Comparison of ENCODE assay signal across 9 mouse cellular contexts in the genomic region with DNA sequence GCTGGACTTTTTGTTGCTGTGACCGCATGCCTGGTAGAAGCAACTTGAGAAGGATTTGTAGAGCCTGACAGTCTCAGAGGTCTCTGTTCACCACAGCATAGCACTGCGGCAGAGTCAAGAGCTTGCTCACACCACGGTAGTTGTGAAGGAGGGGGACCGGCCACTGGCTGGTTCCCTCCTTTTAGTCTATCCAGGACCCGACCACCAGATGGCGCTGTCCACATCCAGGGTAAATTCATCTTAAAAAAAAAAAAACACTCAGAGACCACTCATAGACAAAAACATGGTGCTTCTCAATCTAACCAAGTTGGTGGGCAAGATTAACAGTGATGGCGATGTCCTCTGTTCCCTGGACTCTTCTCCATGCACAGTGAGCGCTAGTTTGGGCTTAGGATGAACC. TPM values are rescaled to one million over a fixed set of nuclear protein-coding genes. Genes with fewer than 3 reads are reported as not detected.
A peak's percentile ranks its signal among the peaks of the same experiment; 100 is the strongest.
DNase-seq lines count a peak whose midpoint lies in the region; TF ChIP-seq lines count a peak whose summit lies in the region.
"Had no signal": no experiment of that assay in that cellular context is flagged by ENCODE, and none has a peak within 500 bp of the region (broad histone marks: within the 10 kb centered on the region; RNA-seq: fewer than 3 reads in every experiment).

No protein-coding gene starts in this region.

- WGBS in lung, adult 2 months: 65% methylated on average over 8 of the region's 8 CpGs

- no peaks in the 10 kb centered on the region for H3K27me3 ChIP-seq in splenic B cell, adult 2 months (ENCODE audit: control insufficient read depth, insufficient read depth, low read length, poor library complexity, severe bottlenecking)
- H3K27me3 ChIP-seq: embryonic facial prominence, embryonic 15.5 days; limb, embryonic 15.5 days had no signal

- TF ChIP-seq POLR2A in lung, adult 2 months (IDR thresholded peaks at IDR 0.05; ENCODE audit: borderline replicate concordance, extremely low read depth, low read depth, low read length): no peak

- H3K4me1 ChIP-seq in lung, adult 2 months (ENCODE audit: control insufficient read depth, insufficient read depth, low read length): no peaks in the 10 kb centered on the region
- H3K4me1 ChIP-seq: limb, embryonic 15.5 days had no signal

- peak; percentile 39 for TF ChIP-seq CTCF in lung, adult 2 months (IDR thresholded peaks at IDR 0.05; ENCODE audit: insufficient read depth, low read length)

- H3K36me3 ChIP-seq in splenic B cell, adult 2 months (ENCODE audit: control insufficient read depth, insufficient read depth, low read length, poor library complexity, severe bottlenecking): no peaks in the 10 kb centered on the region
- H3K36me3 ChIP-seq: embryonic facial prominence, embryonic 15.5 days; limb, embryonic 15.5 days had no signal

- no peak overlapping the region for H3K4me3 ChIP-seq in lung, adult 2 months (replicated peaks; ENCODE audit: extremely low read depth, low read depth, low read length)
- H3K4me3 ChIP-seq: embryonic facial prominence, embryonic 15.5 days; limb, embryonic 15.5 days had no signal

- peak; percentile 17 for DNase-seq in lung, adult 2 months
- DNase-seq in lung, postnatal 25 days (ENCODE audit: low spot score): no peak
- DNase-seq in R1 (ENCODE audit: low read depth, low spot score): peak; percentile 52
- peak; percentile 37 for DNase-seq in kidney, postnatal 10 days
- peak; percentile 80 for DNase-seq in splenic B cell, adult 2 months (ENCODE audit: low read depth, low spot score)
- DNase-seq in ovary, postnatal 36 days (ENCODE audit: low spot score): no peak
- DNase-seq in embryo, embryonic 9.5 days (ENCODE audit: extremely low spot score): no peak

RNA-seq across cellular contexts. Expression of a gene that starts 1.7 kb away (rescaled TPM):
- polyA plus RNA-seq in lung, adult 2 months (2012; rRNA removed): 0.19 and 0.23 TPM in 2 replicates
- polyA plus RNA-seq: embryonic facial prominence, embryonic 15.5 days; limb, embryonic 15.5 days had no signal

Comparison
In these comparisons a context has a peak if more than half of its experiments do, and no peak if none do; other contexts are left out.
1. DNase-seq: peak in lung, adult 2 months (single experiment), R1 (single experiment), kidney, postnatal 10 days (single experiment) and splenic B cell, adult 2 months (single experiment); none in lung, postnatal 25 days (single experiment), ovary, postnatal 36 days (single experiment) and embryo, embryonic 9.5 days (single experiment).